Mouse (Mus musculus) neutrophil, adult 65 days (primary cell): ENCODE data around the gene Peg12. TPM values are rescaled to one million over a fixed set of nuclear protein-coding genes. Genes with fewer than 3 reads are reported as not detected.

Source experiments
- total RNA-seq: library from RNA; stranded (reverse); gene quantifications from 2 replicates; pipeline ENCODE4 v1.2.4, GENCODE M21; 2023

The Peg12 gene
- 0.95 and 1.3 TPM in 2 replicates for total RNA-seq

DNA sequence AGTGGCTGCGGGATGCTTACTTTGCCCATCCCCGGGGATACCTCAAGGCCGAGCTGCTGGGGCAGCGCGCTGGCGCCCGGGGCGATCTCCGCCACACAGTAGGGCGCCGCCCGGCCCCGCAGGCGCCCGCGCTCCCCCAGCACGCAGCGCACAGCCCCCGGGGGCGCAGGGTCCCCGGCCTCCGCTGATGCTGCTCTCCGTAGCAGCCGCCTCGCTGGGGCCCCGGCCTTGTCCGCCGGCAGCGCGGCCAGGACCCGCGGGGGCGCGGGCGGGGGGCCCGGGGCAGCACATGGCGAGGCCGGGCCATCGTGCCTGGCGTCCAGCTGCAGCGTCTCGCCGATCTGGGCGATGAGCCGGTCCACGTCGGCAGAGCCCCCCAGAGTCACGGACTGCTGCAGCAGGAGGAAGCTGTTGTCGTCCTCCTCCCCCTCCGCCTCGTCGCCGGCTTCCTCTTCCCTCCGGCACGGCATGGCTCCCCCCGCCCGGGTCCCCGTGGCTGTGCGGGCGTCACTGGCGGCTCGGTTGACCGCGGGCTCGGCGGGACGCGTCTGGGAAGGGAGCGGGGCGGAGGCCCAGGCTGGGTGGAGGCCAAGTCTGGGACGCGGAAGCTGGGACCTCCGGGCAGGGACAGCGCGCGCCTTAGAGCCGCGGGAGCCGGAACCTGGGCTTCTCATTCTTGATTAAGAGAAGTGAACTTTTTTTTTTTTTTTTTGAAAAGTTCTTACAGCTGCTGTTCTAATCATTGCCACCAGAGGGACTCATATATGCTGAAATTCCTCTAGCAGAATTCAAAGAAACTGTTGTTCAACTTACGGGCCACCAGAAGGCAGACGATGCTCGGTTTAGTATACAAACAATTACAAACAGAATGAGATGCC is at the start of gene Peg12:
TSS of gene Peg12 (minus strand) at position 633 of the 878 bp plus-strand sequence.

DNA sequence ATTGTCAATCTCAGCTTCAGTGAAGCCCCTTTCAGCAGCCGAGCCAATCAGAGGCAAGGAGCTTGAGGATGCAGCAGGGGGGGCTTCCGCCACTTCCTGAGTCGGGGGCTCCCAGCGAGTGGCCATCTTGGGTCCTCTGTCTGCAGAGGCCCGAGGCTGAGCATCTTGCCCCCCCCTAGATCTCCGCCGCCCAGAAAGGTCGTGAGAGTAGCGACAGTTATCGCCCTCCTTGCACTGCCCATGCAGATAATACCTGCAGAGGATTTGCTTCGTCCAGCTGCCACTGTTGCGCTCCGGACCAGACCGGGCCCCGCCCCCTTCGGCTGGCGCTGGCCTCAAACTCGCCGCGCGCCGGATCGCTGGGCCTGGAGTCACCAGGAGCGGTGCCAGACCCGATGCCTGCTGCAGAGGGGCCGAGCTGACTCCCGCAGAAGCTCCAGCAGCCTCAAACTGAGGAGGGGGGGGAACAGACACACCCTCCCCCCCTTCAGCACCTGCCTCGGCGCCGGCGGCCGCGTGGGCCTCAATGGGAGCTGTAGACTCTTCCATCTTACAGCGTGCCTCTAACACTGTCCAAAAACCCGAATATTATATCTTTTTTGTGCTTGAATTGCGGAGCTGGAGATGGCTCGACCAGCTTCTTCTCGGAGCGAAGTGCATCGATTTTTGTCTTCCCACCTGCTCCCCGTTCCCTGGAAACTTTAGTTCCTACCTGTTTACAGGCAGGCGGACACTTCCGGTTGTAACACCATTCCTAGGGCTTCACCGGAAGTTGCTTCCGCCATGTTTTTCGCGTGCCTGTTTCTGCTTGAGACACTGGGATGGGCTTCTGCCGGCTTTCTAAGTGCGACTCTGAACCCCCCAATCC is 44.6 kb downstream of the Peg12 start, which contains the start of gene Mkrn3:
TSS of gene Mkrn3 (minus strand) at position 647 of the 868 bp plus-strand sequence.

Other genes with a start within 250 kb of the Peg12 start
- not detected in 2 replicates for gene Ndn, start 117.9 kb downstream of the Peg12 start, total RNA-seq
- not detected in 2 replicates for gene Magel2, start 87.5 kb downstream of the Peg12 start, total RNA-seq
- not detected in 2 replicates for gene Mkrn3, start 44.4 kb downstream of the Peg12 start, total RNA-seq